Mouse (Mus musculus): ENCODE measurements around the gene Samsn1. TPM values are rescaled to one million over a fixed set of nuclear protein-coding genes. Genes with fewer than 3 reads are reported as not detected.

The Samsn1 gene
- polyA plus RNA-seq, 1 experiment from 2014 or later = 13.2 TPM

GRCm38 (mm10) chr16:75874508-75874907 is 147.6 kb downstream of the Samsn1 start:
- no peak overlapping the region for H3K4me2 ChIP-seq
- WGBS (ENCODE audit: insufficient replicate concordance) = 41% methylated on average over 2 of the region's 2 CpGs
- DNase-seq (no peak), ATAC-seq (ENCODE audit: low read depth) (peak; percentile 41; the same call in 1 of the 2 replicates)
- H3K36me3 ChIP-seq = peaks cover 6% of the 10 kb centered on the region; the same call in 1 of the 2 replicates
- H3K4me1 ChIP-seq (replicated peaks) = no peaks in the 10 kb centered on the region
- H3K9me3 ChIP-seq (replicated peaks) = no peaks in the 10 kb centered on the region
- no peak overlapping the region for H3K27ac ChIP-seq
- no peak overlapping the region for H3K9ac ChIP-seq
- H3K27me3 ChIP-seq = no peaks in the 10 kb centered on the region
- no peak overlapping the region for H3K4me3 ChIP-seq (replicated peaks)

GRCm38 (mm10) chr16:75872241-75872640 is 149.8 kb downstream of the Samsn1 start:
- no peak for ATAC-seq (ENCODE audit: low read depth)
- 73% methylated on average over 8 of the region's 8 CpGs for WGBS (ENCODE audit: insufficient replicate concordance)

GRCm38 (mm10) chr16:75867400-75867799 is 154.7 kb downstream of the Samsn1 start:
- no peak for DNase-seq
- Histone ChIP-seq H3K4me3 (replicated peaks) (no peak overlapping the region), H3K9me3 (replicated peaks) (no peaks in the 10 kb centered on the region), H3K27ac (no peak overlapping the region), H3K9ac (no peak overlapping the region), H3K36me3 (no peaks in the 10 kb centered on the region), H3K27me3 (no peaks in the 10 kb centered on the region), H3K4me1 (replicated peaks) (peaks cover 16% of the 10 kb centered on the region; the same call in 1 of the 2 replicates), H3K4me2 (no peak overlapping the region)
- 34% methylated on average over 6 of the region's 6 CpGs for WGBS (ENCODE audit: insufficient replicate concordance)
- ATAC-seq (ENCODE audit: low read depth) = no peak

More at GRCm38 (mm10) chr16:75872241-75872640, 149.8 kb downstream of the Samsn1 start:
- H3K4me1 ChIP-seq (replicated peaks) = peaks cover 8% of the 10 kb centered on the region; the same call in 1 of the 2 replicates
- no peak overlapping the region for H3K4me2 ChIP-seq
- no peaks in the 10 kb centered on the region for H3K27me3 ChIP-seq
- H3K27ac ChIP-seq = no peak overlapping the region
- peaks cover 3% of the 10 kb centered on the region; the same call in 1 of the 2 replicates for H3K36me3 ChIP-seq
- no peak for DNase-seq
- no peaks in the 10 kb centered on the region for H3K9me3 ChIP-seq (replicated peaks)
- H3K4me3 ChIP-seq (replicated peaks) = no peak overlapping the region
- H3K9ac ChIP-seq = no peak overlapping the region

GRCm38 (mm10) chr16:75865505-75865904 is 156.6 kb downstream of the Samsn1 start:
- Histone ChIP-seq H3K27ac (no peak overlapping the region), H3K36me3 (no peaks in the 10 kb centered on the region), H3K9ac (no peak overlapping the region), H3K4me1 (replicated peaks) (peaks cover 16% of the 10 kb centered on the region; the same call in 1 of the 2 replicates), H3K4me3 (replicated peaks) (no peak overlapping the region), H3K4me2 (no peak overlapping the region), H3K27me3 (no peaks in the 10 kb centered on the region), H3K9me3 (replicated peaks) (no peaks in the 10 kb centered on the region)
- no peak for DNase-seq
- WGBS (ENCODE audit: insufficient replicate concordance) = 75% methylated on average over 6 of the region's 6 CpGs
- ATAC-seq (ENCODE audit: low read depth) = no peak

GRCm38 (mm10) chr16:75864673-75865072 is 157.4 kb downstream of the Samsn1 start:
- Histone ChIP-seq H3K4me1 (replicated peaks) (peaks cover 16% of the 10 kb centered on the region; the same call in 1 of the 2 replicates), H3K36me3 (no peaks in the 10 kb centered on the region), H3K27me3 (no peaks in the 10 kb centered on the region), H3K27ac (no peak overlapping the region), H3K9me3 (replicated peaks) (no peaks in the 10 kb centered on the region), H3K9ac (no peak overlapping the region), H3K4me3 (replicated peaks) (no peak overlapping the region), H3K4me2 (no peak overlapping the region)
- ATAC-seq (ENCODE audit: low read depth) (no peak), DNase-seq (no peak)
- 60% methylated on average over 2 of the region's 2 CpGs for WGBS (ENCODE audit: insufficient replicate concordance)

GRCm38 (mm10) chr16:75856343-75856742 is 165.7 kb downstream of the Samsn1 start:
- Histone ChIP-seq H3K4me1 (replicated peaks) (peaks cover 5% of the 10 kb centered on the region; the same call in 1 of the 2 replicates), H3K27ac (no peak overlapping the region), H3K4me3 (replicated peaks) (no peak overlapping the region), H3K9me3 (replicated peaks) (no peaks in the 10 kb centered on the region), H3K4me2 (no peak overlapping the region), H3K36me3 (no peaks in the 10 kb centered on the region), H3K27me3 (no peaks in the 10 kb centered on the region), H3K9ac (no peak overlapping the region)
- ATAC-seq (ENCODE audit: low read depth) = no peak
- 68% methylated on average over 2 of the region's 2 CpGs for WGBS (ENCODE audit: insufficient replicate concordance)
- DNase-seq = no peak

GRCm38 (mm10) chr16:75855402-75855801 is 166.7 kb downstream of the Samsn1 start:
- H3K4me1 ChIP-seq (replicated peaks) = peaks cover 5% of the 10 kb centered on the region; the same call in 1 of the 2 replicates
- H3K27me3 ChIP-seq = no peaks in the 10 kb centered on the region
- no peak overlapping the region for H3K4me3 ChIP-seq (replicated peaks)
- peak; percentile 57 for ATAC-seq (ENCODE audit: low read depth)
- H3K27ac ChIP-seq = no peak overlapping the region
- 29% methylated on average over 7 of the region's 7 CpGs for WGBS (ENCODE audit: insufficient replicate concordance)
- H3K9ac ChIP-seq = no peak overlapping the region
- H3K36me3 ChIP-seq = no peaks in the 10 kb centered on the region
- DNase-seq = no peak
- H3K4me2 ChIP-seq = no peak overlapping the region
- no peaks in the 10 kb centered on the region for H3K9me3 ChIP-seq (replicated peaks)

GRCm38 (mm10) chr16:75853556-75854271 is 168.4 kb downstream of the Samsn1 start:
- Histone ChIP-seq H3K9me3 (replicated peaks) (no peaks in the 10 kb centered on the region), H3K27me3 (no peaks in the 10 kb centered on the region), H3K27ac (no peak overlapping the region), H3K4me2 (no peak overlapping the region), H3K36me3 (no peaks in the 10 kb centered on the region), H3K9ac (no peak overlapping the region), H3K4me3 (replicated peaks) (no peak overlapping the region), H3K4me1 (replicated peaks) (peaks cover 5% of the 10 kb centered on the region; the same call in 1 of the 2 replicates)
- ATAC-seq (ENCODE audit: low read depth) = no peak
- 78% methylated on average over 9 of the region's 9 CpGs for WGBS (ENCODE audit: insufficient replicate concordance)
- DNase-seq = no peak

GRCm38 (mm10) chr16:75852485-75852884 is 169.6 kb downstream of the Samsn1 start:
- no peaks in the 10 kb centered on the region for H3K9me3 ChIP-seq (replicated peaks)
- WGBS (ENCODE audit: insufficient replicate concordance) = 15% methylated on average over 2 of the region's 2 CpGs
- peak; percentile 76 for ATAC-seq (ENCODE audit: low read depth)
- no peak overlapping the region for H3K4me2 ChIP-seq
- H3K27me3 ChIP-seq = no peaks in the 10 kb centered on the region
- H3K27ac ChIP-seq = no peak overlapping the region
- no peak overlapping the region for H3K4me3 ChIP-seq (replicated peaks)
- no peak for DNase-seq
- peaks cover 5% of the 10 kb centered on the region; the same call in 1 of the 2 replicates for H3K4me1 ChIP-seq (replicated peaks)
- H3K36me3 ChIP-seq = no peaks in the 10 kb centered on the region
- no peak overlapping the region for H3K9ac ChIP-seq

- Histone ChIP-seq H3K4me2 (no peak overlapping the region), H3K27ac (no peak overlapping the region), H3K4me3 (replicated peaks) (no peak overlapping the region), H3K36me3 (no peaks in the 10 kb centered on the region), H3K27me3 (no peaks in the 10 kb centered on the region), H3K4me1 (replicated peaks) (peaks cover 8% of the 10 kb centered on the region), H3K9ac (no peak overlapping the region), H3K9me3 (replicated peaks) (no peaks in the 10 kb centered on the region)
- DNase-seq = no peak
- no peak for ATAC-seq (ENCODE audit: low read depth)
- WGBS (ENCODE audit: insufficient replicate concordance) = 71% methylated on average over 6 of the region's 6 CpGs
Measured at GRCm38 (mm10) chr16:75849039-75849438, 173.0 kb downstream of the Samsn1 start.

- Histone ChIP-seq H3K4me3 (replicated peaks) (no peak overlapping the region), H3K4me1 (replicated peaks) (peaks cover 18% of the 10 kb centered on the region), H3K27me3 (no peaks in the 10 kb centered on the region), H3K27ac (no peak overlapping the region), H3K36me3 (no peaks in the 10 kb centered on the region), H3K9me3 (replicated peaks) (no peaks in the 10 kb centered on the region), H3K9ac (no peak overlapping the region), H3K4me2 (no peak overlapping the region)
- no peak for ATAC-seq (ENCODE audit: low read depth)
- DNase-seq = no peak
- 70% methylated on average over 7 of the region's 7 CpGs for WGBS (ENCODE audit: insufficient replicate concordance)
Measured at GRCm38 (mm10) chr16:75843653-75844062, 178.4 kb downstream of the Samsn1 start.

- no peak for DNase-seq
- Histone ChIP-seq H3K4me3 (replicated peaks) (no peak overlapping the region), H3K9ac (no peak overlapping the region), H3K4me2 (no peak overlapping the region), H3K27ac (no peak overlapping the region), H3K36me3 (no peaks in the 10 kb centered on the region), H3K27me3 (no peaks in the 10 kb centered on the region), H3K4me1 (replicated peaks) (peaks cover 23% of the 10 kb centered on the region), H3K9me3 (replicated peaks) (no peaks in the 10 kb centered on the region)
- WGBS (ENCODE audit: insufficient replicate concordance) = 83% methylated on average over 9 of the region's 9 CpGs
- ATAC-seq (ENCODE audit: low read depth) = no peak
Measured at GRCm38 (mm10) chr16:75843031-75843430, 179.1 kb downstream of the Samsn1 start.
